Mouse (Mus musculus): ENCODE measurements at regions not wholly inside any gene's neighbourhood (a gene's known extent, or its start where the extent isn't known, plus 50 kb on each side); places are given as distances from the start of the nearest gene placed in this dataset.

- no peak overlapping the region for H3K27ac ChIP-seq
- no peaks in the 10 kb centered on the region for H3K9me3 ChIP-seq (replicated peaks)
- H3K4me1 ChIP-seq = no peaks in the 10 kb centered on the region
- no peak for ATAC-seq (replicated peaks; ENCODE audit: low FRiP score)
- H3K36me3 ChIP-seq = no peaks in the 10 kb centered on the region
- 71% methylated on average over 7 of the region's 7 CpGs for whole genome bisulfite sequencing
- H3K4me3 ChIP-seq (replicated peaks) = no peak overlapping the region
- H3K27me3 ChIP-seq = no peaks in the 10 kb centered on the region
- H3K9ac ChIP-seq = no peak overlapping the region
- no peak overlapping the region for H3K4me2 ChIP-seq
Observed at GRCm38 (mm10) chr15:27304256-27304655, 162.2 kb upstream of the Ank start.

GRCm38 (mm10) chr15:27305035-27305434 lies 161.4 kb upstream of the Ank start:
- no peak overlapping the region for H3K4me3 ChIP-seq (replicated peaks)
- H3K9ac ChIP-seq = no peak overlapping the region
- no peaks in the 10 kb centered on the region for H3K27me3 ChIP-seq
- H3K9me3 ChIP-seq (replicated peaks) = no peaks in the 10 kb centered on the region
- ATAC-seq (replicated peaks; ENCODE audit: low FRiP score) = no peak
- no peaks in the 10 kb centered on the region for H3K36me3 ChIP-seq
- H3K4me2 ChIP-seq = no peak overlapping the region
- no peak overlapping the region for H3K27ac ChIP-seq
- no peaks in the 10 kb centered on the region for H3K4me1 ChIP-seq
- 94% methylated on average over 4 of the region's 4 CpGs for WGBS

GRCm38 (mm10) chr15:27308639-27309038 lies 157.8 kb upstream of the Ank start:
- H3K27ac ChIP-seq = no peak overlapping the region
- H3K4me3 ChIP-seq (replicated peaks) = no peak overlapping the region
- no peak overlapping the region for H3K4me2 ChIP-seq
- H3K9me3 ChIP-seq (replicated peaks) = no peaks in the 10 kb centered on the region
- H3K27me3 ChIP-seq = no peaks in the 10 kb centered on the region
- ATAC-seq (replicated peaks; ENCODE audit: low FRiP score) = no peak
- no peaks in the 10 kb centered on the region for H3K4me1 ChIP-seq
- no peak overlapping the region for H3K9ac ChIP-seq
- WGBS = 49% methylated on average over 4 of the region's 4 CpGs
- no peaks in the 10 kb centered on the region for H3K36me3 ChIP-seq

- Histone ChIP-seq H3K4me2 (no peak overlapping the region), H3K36me3 (no peaks in the 10 kb centered on the region), H3K27ac (no peak overlapping the region), H3K9me3 (replicated peaks) (no peaks in the 10 kb centered on the region), H3K4me3 (replicated peaks) (no peak overlapping the region), H3K27me3 (no peaks in the 10 kb centered on the region), H3K9ac (no peak overlapping the region), H3K4me1 (no peaks in the 10 kb centered on the region)
- 50% methylated on average over 4 of the region's 4 CpGs for WGBS
- no peak for ATAC-seq (replicated peaks; ENCODE audit: low FRiP score)
Observed at GRCm38 (mm10) chr15:27315964-27316745, 150.3 kb upstream of the Ank start.

- Histone ChIP-seq H3K27me3 (no peaks in the 10 kb centered on the region), H3K4me3 (replicated peaks) (no peak overlapping the region), H3K9ac (no peak overlapping the region), H3K4me2 (no peak overlapping the region), H3K36me3 (no peaks in the 10 kb centered on the region), H3K9me3 (replicated peaks) (no peaks in the 10 kb centered on the region), H3K27ac (no peak overlapping the region), H3K4me1 (no peaks in the 10 kb centered on the region)
- WGBS = 82% methylated on average over 1 of the region's 1 CpGs
- ATAC-seq (replicated peaks; ENCODE audit: low FRiP score) = no peak
Observed at GRCm38 (mm10) chr15:27316746-27317129, 149.7 kb upstream of the Ank start.

- Histone ChIP-seq H3K27me3 (no peaks in the 10 kb centered on the region), H3K27ac (no peak overlapping the region), H3K9me3 (replicated peaks) (no peaks in the 10 kb centered on the region), H3K4me3 (replicated peaks) (no peak overlapping the region), H3K4me1 (no peaks in the 10 kb centered on the region), H3K4me2 (no peak overlapping the region), H3K9ac (no peak overlapping the region), H3K36me3 (no peaks in the 10 kb centered on the region)
- 68% methylated on average over 10 of the region's 10 CpGs for WGBS
- no peak for ATAC-seq (replicated peaks; ENCODE audit: low FRiP score)
Observed at GRCm38 (mm10) chr15:27321915-27322665, 144.4 kb upstream of the Ank start.

GRCm38 (mm10) chr15:27325847-27326548 lies 140.5 kb upstream of the Ank start:
- no peaks in the 10 kb centered on the region for H3K9me3 ChIP-seq (replicated peaks)
- no peak overlapping the region for H3K4me2 ChIP-seq
- no peaks in the 10 kb centered on the region for H3K4me1 ChIP-seq
- no peak overlapping the region for H3K27ac ChIP-seq
- ATAC-seq (replicated peaks; ENCODE audit: low FRiP score) = peak; percentile 73
- no peaks in the 10 kb centered on the region for H3K36me3 ChIP-seq
- no peaks in the 10 kb centered on the region for H3K27me3 ChIP-seq
- no peak overlapping the region for H3K4me3 ChIP-seq (replicated peaks)
- no peak overlapping the region for H3K9ac ChIP-seq
- WGBS = 31% methylated on average over 15 of the region's 15 CpGs

GRCm38 (mm10) chr15:27326549-27326876 lies 140.0 kb upstream of the Ank start:
- no peak overlapping the region for H3K4me2 ChIP-seq
- H3K9ac ChIP-seq = no peak overlapping the region
- H3K36me3 ChIP-seq = no peaks in the 10 kb centered on the region
- no peak overlapping the region for H3K27ac ChIP-seq
- ATAC-seq (replicated peaks; ENCODE audit: low FRiP score) = no peak
- H3K9me3 ChIP-seq (replicated peaks) = no peaks in the 10 kb centered on the region
- no peaks in the 10 kb centered on the region for H3K4me1 ChIP-seq
- WGBS = 70% methylated on average over 5 of the region's 5 CpGs
- H3K4me3 ChIP-seq (replicated peaks) = no peak overlapping the region
- no peaks in the 10 kb centered on the region for H3K27me3 ChIP-seq

- no peaks in the 10 kb centered on the region for H3K36me3 ChIP-seq
- WGBS = 84% methylated on average over 5 of the region's 5 CpGs
- no peak overlapping the region for H3K4me3 ChIP-seq (replicated peaks)
- H3K27ac ChIP-seq = no peak overlapping the region
- H3K9me3 ChIP-seq (replicated peaks) = no peaks in the 10 kb centered on the region
- no peaks in the 10 kb centered on the region for H3K4me1 ChIP-seq
- no peak overlapping the region for H3K9ac ChIP-seq
- H3K27me3 ChIP-seq = no peaks in the 10 kb centered on the region
- H3K4me2 ChIP-seq = no peak overlapping the region
- no peak for ATAC-seq (replicated peaks; ENCODE audit: low FRiP score)
Observed at GRCm38 (mm10) chr15:27327744-27328143, 138.7 kb upstream of the Ank start.

- Histone ChIP-seq H3K9ac (no peak overlapping the region), H3K27me3 (no peaks in the 10 kb centered on the region), H3K4me2 (no peak overlapping the region), H3K4me1 (no peaks in the 10 kb centered on the region), H3K36me3 (no peaks in the 10 kb centered on the region), H3K9me3 (replicated peaks) (no peaks in the 10 kb centered on the region), H3K4me3 (replicated peaks) (no peak overlapping the region), H3K27ac (no peak overlapping the region)
- ATAC-seq (replicated peaks; ENCODE audit: low FRiP score) = no peak
- 91% methylated on average over 2 of the region's 2 CpGs for WGBS
Observed at GRCm38 (mm10) chr15:27328441-27328840, 138.0 kb upstream of the Ank start.

- WGBS = 74% methylated on average over 4 of the region's 4 CpGs
- no peak overlapping the region for H3K4me3 ChIP-seq (replicated peaks)
- no peaks in the 10 kb centered on the region for H3K9me3 ChIP-seq (replicated peaks)
- H3K9ac ChIP-seq = no peak overlapping the region
- ATAC-seq (replicated peaks; ENCODE audit: low FRiP score) = no peak
- H3K27ac ChIP-seq = no peak overlapping the region
- H3K4me1 ChIP-seq = no peaks in the 10 kb centered on the region
- no peaks in the 10 kb centered on the region for H3K36me3 ChIP-seq
- no peak overlapping the region for H3K4me2 ChIP-seq
- H3K27me3 ChIP-seq = no peaks in the 10 kb centered on the region
Observed at GRCm38 (mm10) chr15:27340070-27340469, 126.4 kb upstream of the Ank start.

- Histone ChIP-seq H3K27me3 (no peaks in the 10 kb centered on the region), H3K4me1 (no peaks in the 10 kb centered on the region), H3K36me3 (no peaks in the 10 kb centered on the region), H3K27ac (no peak overlapping the region), H3K4me3 (replicated peaks) (no peak overlapping the region), H3K4me2 (no peak overlapping the region), H3K9me3 (replicated peaks) (no peaks in the 10 kb centered on the region), H3K9ac (no peak overlapping the region)
- ATAC-seq (replicated peaks; ENCODE audit: low FRiP score) = no peak
- WGBS = 71% methylated on average over 5 of the region's 5 CpGs
Observed at GRCm38 (mm10) chr15:27341518-27341976, 124.9 kb upstream of the Ank start.

All from kidney, embryonic 15.5 days (tissue).